Mouse (Mus musculus): ENCODE results near the gene Slc10a6.

The Slc10a6 gene

GRCm38 (mm10) chr5:103629111-103629764 lies at the start of gene Slc10a6:
TSS of gene Slc10a6 (minus strand) at chr5:103629403.
- DNase-seq = peak; percentile 17

- DNase-seq = no peak
Measured at GRCm38 (mm10) chr5:103678974-103679373, 49.8 kb upstream of the Slc10a6 start.

- no peak for DNase-seq
Measured at GRCm38 (mm10) chr5:103677894-103678293, 48.7 kb upstream of the Slc10a6 start.

- no peak for DNase-seq
Measured at GRCm38 (mm10) chr5:103676289-103676881, 47.2 kb upstream of the Slc10a6 start.

- no peak for DNase-seq
Measured at GRCm38 (mm10) chr5:103674482-103674881, 45.3 kb upstream of the Slc10a6 start.

- no peak for DNase-seq
Measured at GRCm38 (mm10) chr5:103673611-103674010, 44.4 kb upstream of the Slc10a6 start.

- no peak for DNase-seq
Measured at GRCm38 (mm10) chr5:103671858-103672257, 42.7 kb upstream of the Slc10a6 start.

- no peak for DNase-seq
Measured at GRCm38 (mm10) chr5:103665876-103666275, 36.7 kb upstream of the Slc10a6 start.

- DNase-seq = no peak
Measured at GRCm38 (mm10) chr5:103664932-103665331, 35.7 kb upstream of the Slc10a6 start.

- DNase-seq = no peak
Measured at GRCm38 (mm10) chr5:103659571-103659970, 30.4 kb upstream of the Slc10a6 start.

GRCm38 (mm10) chr5:103658921-103659320 lies 29.7 kb upstream of the Slc10a6 start:
- DNase-seq = peak; percentile 18

- DNase-seq = peak; percentile 57
Measured at GRCm38 (mm10) chr5:103655346-103656118, 26.3 kb upstream of the Slc10a6 start, which contains the start of gene 1700016H13Rik. TSS of gene 1700016H13Rik (minus strand) at chr5:103656010.

- DNase-seq = no peak
Measured at GRCm38 (mm10) chr5:103654780-103655179, 25.6 kb upstream of the Slc10a6 start.

GRCm38 (mm10) chr5:103654225-103654624 lies 25.0 kb upstream of the Slc10a6 start:
- DNase-seq = peak; percentile 23

GRCm38 (mm10) chr5:103647320-103647719 lies 18.1 kb upstream of the Slc10a6 start:
- DNase-seq = no peak

GRCm38 (mm10) chr5:103644167-103644566 lies 15.0 kb upstream of the Slc10a6 start:
- DNase-seq = no peak

GRCm38 (mm10) chr5:103637162-103637561 lies 8.0 kb upstream of the Slc10a6 start:
- no peak for DNase-seq

- no peak for DNase-seq
Measured at GRCm38 (mm10) chr5:103629854-103630580, 814 bp upstream of the Slc10a6 start.

GRCm38 (mm10) chr5:103628499-103628898 lies 704 bp downstream of the Slc10a6 start:
- DNase-seq = no peak

GRCm38 (mm10) chr5:103624831-103625230 lies 4.4 kb downstream of the Slc10a6 start:
- DNase-seq = no peak

- no peak for DNase-seq
Measured at GRCm38 (mm10) chr5:103622321-103622720, 6.9 kb downstream of the Slc10a6 start.

GRCm38 (mm10) chr5:103620301-103620973 lies 8.8 kb downstream of the Slc10a6 start:
- DNase-seq = no peak

GRCm38 (mm10) chr5:103617191-103617590 lies 12.0 kb downstream of the Slc10a6 start:
- no peak for DNase-seq
